Mouse (Mus musculus): ENCODE measurements around the gene Stac2. TPM values are rescaled to one million over a fixed set of nuclear protein-coding genes. Genes with fewer than 3 reads are reported as not detected.

Gene Stac2
- total and polyA plus RNA-seq, 3 experiments: 0.05 TPM; not detected in 2

DNA sequence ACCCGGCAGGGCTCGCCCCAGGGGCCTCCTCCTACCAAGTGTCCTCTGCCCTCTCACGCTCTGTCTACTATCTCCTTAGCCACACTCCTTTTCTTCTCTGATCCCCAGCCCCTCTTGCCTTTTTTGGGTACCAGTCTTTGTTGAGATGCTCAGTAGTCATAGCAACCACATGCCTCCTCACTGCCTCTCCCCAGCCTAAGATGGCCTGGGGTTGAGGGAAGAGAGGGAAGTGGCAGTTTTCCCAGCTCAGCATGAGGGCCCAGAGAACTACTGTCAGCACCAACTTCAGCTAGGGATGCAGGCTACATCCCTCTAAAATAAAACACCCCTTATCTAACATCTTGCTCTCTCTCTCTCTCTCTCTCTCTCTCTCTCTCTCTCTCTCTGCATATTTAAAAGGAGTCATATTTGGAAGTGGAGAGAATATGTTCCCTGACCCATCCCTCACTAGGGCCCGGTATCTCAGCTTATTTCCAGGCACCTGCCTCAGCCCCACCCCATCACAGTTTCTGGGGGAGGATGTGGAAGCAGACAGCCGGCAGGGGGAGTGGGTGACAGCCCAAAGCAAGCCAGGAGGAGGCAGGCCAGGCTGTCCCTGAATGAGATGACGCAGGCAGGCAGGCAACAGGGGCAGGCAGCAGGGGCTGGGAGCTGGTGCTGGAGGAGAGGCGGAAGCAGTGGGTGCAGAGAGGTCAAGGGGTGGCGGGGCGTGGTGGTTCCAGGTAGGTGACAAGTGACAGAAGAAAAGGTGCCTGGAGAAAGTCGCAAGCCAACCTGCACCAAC lies 34.2 kb downstream of the Stac2 start:
- TF ChIP-seq POLR2AphosphoS5 (IDR thresholded peaks at IDR 0.05; ENCODE audit: insufficient replicate concordance, low read depth, low read length) (no peak), GATA1 (IDR thresholded peaks at IDR 0.05; ENCODE audit: borderline replicate concordance, low read length) (no peak), GATA2 (IDR thresholded peaks at IDR 0.05; ENCODE audit: borderline replicate concordance, low read depth, low read length) (no peak), CTCF (IDR thresholded peaks at IDR 0.05; ENCODE audit: low read depth, low read length) (no peak), TAL1 (conservative IDR thresholded peaks at IDR 0.05; ENCODE audit: low read depth, low read length) (no peak)
- H3K4me1 ChIP-seq (ENCODE audit: insufficient read depth, low read depth, low read length): peaks cover 43% of the 10 kb centered on the region
- ATAC-seq (ENCODE audit: extremely low read depth, insufficient number of reproducible peaks, low FRiP score, poor library complexity, severe bottlenecking) (no peak), DNase-seq (ENCODE audit: low spot score) (peak; percentile 64)
- peaks cover 39% of the 10 kb centered on the region for H3K27me3 ChIP-seq (ENCODE audit: insufficient read depth, low read length)
- H3K4me3 ChIP-seq (ENCODE audit: low read depth, low read length): no peak overlapping the region
- H3K36me3 ChIP-seq (replicated peaks): no peaks in the 10 kb centered on the region
- no peaks in the 10 kb centered on the region for H3K9me3 ChIP-seq (replicated peaks)

DNA sequence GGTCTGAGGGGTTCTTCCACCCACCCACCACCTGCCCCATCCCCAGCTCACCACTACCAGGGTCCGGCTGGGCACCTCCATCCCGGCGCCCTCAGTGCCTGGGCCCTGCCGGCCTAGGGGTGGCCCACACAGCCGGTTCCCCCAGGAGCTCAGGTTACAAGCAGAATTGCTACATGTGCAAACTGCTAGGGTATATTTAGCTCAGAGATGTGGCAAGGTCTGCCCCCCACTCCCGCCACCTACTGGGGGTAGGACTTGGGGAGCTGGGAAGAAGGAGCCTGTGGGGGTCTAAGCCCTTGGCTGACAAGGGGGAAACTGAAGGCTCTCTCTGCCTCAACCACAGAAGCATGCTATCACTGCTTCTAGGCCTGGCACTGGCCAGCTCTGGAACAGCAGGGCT lies 35.0 kb downstream of the Stac2 start:
- H3K9me3 ChIP-seq (replicated peaks): no peaks in the 10 kb centered on the region
- H3K4me1 ChIP-seq (ENCODE audit: insufficient read depth, low read depth, low read length): peaks cover 38% of the 10 kb centered on the region
- H3K27me3 ChIP-seq (ENCODE audit: insufficient read depth, low read length): peaks cover 39% of the 10 kb centered on the region
- TF ChIP-seq CTCF (IDR thresholded peaks at IDR 0.05; ENCODE audit: low read depth, low read length) (no peak), TAL1 (conservative IDR thresholded peaks at IDR 0.05; ENCODE audit: low read depth, low read length) (no peak), POLR2AphosphoS5 (IDR thresholded peaks at IDR 0.05; ENCODE audit: insufficient replicate concordance, low read depth, low read length) (no peak), GATA1 (IDR thresholded peaks at IDR 0.05; ENCODE audit: borderline replicate concordance, low read length) (no peak), GATA2 (IDR thresholded peaks at IDR 0.05; ENCODE audit: borderline replicate concordance, low read depth, low read length) (no peak)
- H3K4me3 ChIP-seq (ENCODE audit: low read depth, low read length): no peak overlapping the region
- DNase-seq (ENCODE audit: low spot score): no peak
- ATAC-seq (ENCODE audit: extremely low read depth, insufficient number of reproducible peaks, low FRiP score, poor library complexity, severe bottlenecking): no peak
- no peaks in the 10 kb centered on the region for H3K36me3 ChIP-seq (replicated peaks)

DNA sequence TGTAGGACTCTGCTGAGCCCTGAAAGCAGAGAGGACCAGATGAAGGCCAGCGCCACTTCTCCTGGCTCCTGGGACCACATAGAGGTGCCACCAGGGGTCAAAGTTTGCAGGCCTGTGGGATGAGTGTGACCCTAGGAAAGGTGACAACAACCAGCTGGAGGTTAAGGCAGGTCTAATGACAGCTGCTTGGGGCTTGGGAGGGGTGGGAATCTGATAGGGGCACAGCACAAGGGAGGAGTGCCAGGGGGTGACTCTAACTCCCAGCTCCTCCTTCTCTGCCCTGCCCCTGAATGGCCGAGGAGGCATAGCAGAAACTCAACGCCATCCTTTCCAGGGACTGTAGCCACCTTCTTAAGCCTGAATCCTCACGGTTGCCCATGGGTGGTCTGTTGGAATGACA lies 36.4 kb downstream of the Stac2 start:
- ATAC-seq (ENCODE audit: extremely low read depth, insufficient number of reproducible peaks, low FRiP score, poor library complexity, severe bottlenecking) (no peak), DNase-seq (ENCODE audit: low spot score) (no peak)
- H3K9me3 ChIP-seq (replicated peaks): no peaks in the 10 kb centered on the region
- no peaks in the 10 kb centered on the region for H3K36me3 ChIP-seq (replicated peaks)
- TF ChIP-seq GATA2 (IDR thresholded peaks at IDR 0.05; ENCODE audit: borderline replicate concordance, low read depth, low read length) (no peak), POLR2AphosphoS5 (IDR thresholded peaks at IDR 0.05; ENCODE audit: insufficient replicate concordance, low read depth, low read length) (no peak), GATA1 (IDR thresholded peaks at IDR 0.05; ENCODE audit: borderline replicate concordance, low read length) (no peak), TAL1 (conservative IDR thresholded peaks at IDR 0.05; ENCODE audit: low read depth, low read length) (no peak), CTCF (IDR thresholded peaks at IDR 0.05; ENCODE audit: low read depth, low read length) (no peak)
- peaks cover 41% of the 10 kb centered on the region for H3K27me3 ChIP-seq (ENCODE audit: insufficient read depth, low read length)
- no peak overlapping the region for H3K4me3 ChIP-seq (ENCODE audit: low read depth, low read length)
- H3K4me1 ChIP-seq (ENCODE audit: insufficient read depth, low read depth, low read length): peaks cover 25% of the 10 kb centered on the region

DNA sequence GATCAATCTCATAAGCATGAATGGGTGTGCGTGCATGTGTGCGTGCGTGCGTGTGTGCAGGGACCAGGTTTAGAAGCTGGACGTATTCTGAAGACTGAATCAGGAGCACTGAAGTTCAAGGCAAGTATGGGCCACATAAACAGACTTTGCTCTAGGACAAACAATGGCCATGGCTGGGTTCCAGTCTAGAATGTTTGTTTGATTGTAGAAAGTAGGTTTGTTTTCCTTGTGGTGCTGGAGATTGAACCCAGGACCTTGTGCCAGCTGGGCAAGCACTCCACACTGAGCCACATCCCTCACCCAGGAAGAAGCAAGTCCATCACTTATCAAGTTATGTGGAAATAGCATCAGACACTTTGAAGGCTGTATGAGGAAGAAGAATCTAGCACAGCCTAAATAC lies 37.1 kb downstream of the Stac2 start:
- Histone ChIP-seq H3K4me3 (ENCODE audit: low read depth, low read length) (no peak overlapping the region), H3K9me3 (replicated peaks) (no peaks in the 10 kb centered on the region), H3K27me3 (ENCODE audit: insufficient read depth, low read length) (peaks cover 38% of the 10 kb centered on the region), H3K4me1 (ENCODE audit: insufficient read depth, low read depth, low read length) (peaks cover 18% of the 10 kb centered on the region), H3K36me3 (replicated peaks) (no peaks in the 10 kb centered on the region)
- no peak for ATAC-seq (ENCODE audit: extremely low read depth, insufficient number of reproducible peaks, low FRiP score, poor library complexity, severe bottlenecking)
- TF ChIP-seq GATA2 (IDR thresholded peaks at IDR 0.05; ENCODE audit: borderline replicate concordance, low read depth, low read length) (no peak), POLR2AphosphoS5 (IDR thresholded peaks at IDR 0.05; ENCODE audit: insufficient replicate concordance, low read depth, low read length) (no peak), GATA1 (IDR thresholded peaks at IDR 0.05; ENCODE audit: borderline replicate concordance, low read length) (no peak), TAL1 (conservative IDR thresholded peaks at IDR 0.05; ENCODE audit: low read depth, low read length) (no peak), CTCF (IDR thresholded peaks at IDR 0.05; ENCODE audit: low read depth, low read length) (no peak)
- DNase-seq (ENCODE audit: low spot score): no peak

DNA sequence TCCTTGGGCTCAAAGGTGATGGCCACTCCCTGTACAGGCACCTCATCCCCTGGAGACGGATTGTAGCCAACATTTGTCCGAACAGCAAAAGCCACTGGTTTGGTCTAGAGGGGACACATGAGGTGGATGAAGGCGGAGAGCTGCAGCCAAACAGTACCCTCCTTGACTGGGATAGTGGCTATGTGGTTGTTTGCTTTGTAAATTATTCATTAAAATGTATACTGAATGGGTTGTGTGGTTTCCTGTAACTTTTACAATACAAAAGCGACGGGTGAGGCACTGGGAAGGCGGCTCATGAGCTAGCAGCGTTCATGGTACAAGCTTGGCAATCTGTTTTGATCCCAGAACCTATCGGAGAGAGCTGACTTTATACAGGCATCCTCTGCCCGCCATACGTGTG lies 40.4 kb downstream of the Stac2 start:
- H3K4me1 ChIP-seq (ENCODE audit: insufficient read depth, low read depth, low read length): no peaks in the 10 kb centered on the region
- no peaks in the 10 kb centered on the region for H3K9me3 ChIP-seq (replicated peaks)
- TF ChIP-seq GATA2 (IDR thresholded peaks at IDR 0.05; ENCODE audit: borderline replicate concordance, low read depth, low read length) (no peak), TAL1 (conservative IDR thresholded peaks at IDR 0.05; ENCODE audit: low read depth, low read length) (no peak)
- DNase-seq (ENCODE audit: low spot score): no peak
- peaks cover 26% of the 10 kb centered on the region for H3K27me3 ChIP-seq (ENCODE audit: insufficient read depth, low read length)
- no peaks in the 10 kb centered on the region for H3K36me3 ChIP-seq (replicated peaks)
- no peak overlapping the region for H3K4me3 ChIP-seq (ENCODE audit: low read depth, low read length)
- no peak for ATAC-seq (ENCODE audit: extremely low read depth, insufficient number of reproducible peaks, low FRiP score, poor library complexity, severe bottlenecking)

DNA sequence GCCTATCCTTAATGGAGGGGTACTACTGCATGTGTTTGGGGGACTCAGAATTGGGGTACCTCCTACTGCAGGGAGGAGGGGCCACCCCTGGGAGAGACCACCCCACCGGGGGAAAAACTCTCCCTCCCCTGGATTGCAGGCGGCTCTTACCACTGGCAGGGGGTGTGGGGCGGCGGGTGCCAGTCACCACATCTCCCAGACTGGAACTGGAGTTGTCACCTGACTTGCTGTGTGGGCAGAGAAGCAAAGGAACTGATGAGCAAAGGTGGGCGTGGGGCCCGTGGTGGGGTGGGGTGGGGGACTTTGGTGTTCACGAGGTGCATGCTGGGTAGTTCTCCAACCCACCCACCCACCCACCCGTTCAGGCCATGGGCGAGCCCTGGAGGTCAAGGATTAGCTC lies 41.5 kb downstream of the Stac2 start:
- H3K4me3 ChIP-seq (ENCODE audit: low read depth, low read length): no peak overlapping the region
- TF ChIP-seq POLR2AphosphoS5 (IDR thresholded peaks at IDR 0.05; ENCODE audit: insufficient replicate concordance, low read depth, low read length) (no peak), CTCF (IDR thresholded peaks at IDR 0.05; ENCODE audit: low read depth, low read length) (no peak), TAL1 (conservative IDR thresholded peaks at IDR 0.05; ENCODE audit: low read depth, low read length) (no peak), GATA1 (IDR thresholded peaks at IDR 0.05; ENCODE audit: borderline replicate concordance, low read length) (no peak), GATA2 (IDR thresholded peaks at IDR 0.05; ENCODE audit: borderline replicate concordance, low read depth, low read length) (no peak)
- no peaks in the 10 kb centered on the region for H3K36me3 ChIP-seq (replicated peaks)
- H3K27me3 ChIP-seq (ENCODE audit: insufficient read depth, low read length): peaks cover 18% of the 10 kb centered on the region; the same call in 1 of the 2 replicates
- ATAC-seq (ENCODE audit: extremely low read depth, insufficient number of reproducible peaks, low FRiP score, poor library complexity, severe bottlenecking) (no peak), DNase-seq (ENCODE audit: low spot score) (no peak)
- no peaks in the 10 kb centered on the region for H3K9me3 ChIP-seq (replicated peaks)
- no peaks in the 10 kb centered on the region for H3K4me1 ChIP-seq (ENCODE audit: insufficient read depth, low read depth, low read length)
